Comparison of ENCODE assay signal across 21 mouse cellular contexts in genomic region chr9:24425679-24426078, GRCm38 (mm10).
"Had no signal": no experiment of that assay in that cellular context is flagged by ENCODE, and none has a peak within 500 bp of the region (broad histone marks: within the 10 kb centered on the region; RNA-seq: fewer than 3 reads in every experiment).

No protein-coding gene starts in this region.

- DNase-seq: gastrocnemius, adult 2 months; gastrocnemius, postnatal 10 days; gastrocnemius, postnatal 25 days; heart, adult 2 months; heart, postnatal 14 days; heart, postnatal 4 days; kidney, adult 18-20 months; kidney, adult 8-10 months; kidney, postnatal 10 days; kidney, postnatal 25 days; kidney, postnatal 4 days; liver; liver, embryonic 13.5 days had no signal

- ATAC-seq: hindbrain, embryonic 16.5 days; inflammation-experienced regulatory T-cells, adult 6 months; intestine, embryonic 15.5 days; intestine, postnatal 0 days had no signal

- H3K27me3 ChIP-seq: heart, embryonic 13.5 days; heart, embryonic 15.5 days; hindbrain, embryonic 12.5 days; intestine, embryonic 15.5 days; limb, embryonic 12.5 days; liver, embryonic 13.5 days had no signal
